Mouse (Mus musculus): ENCODE measurements around the gene Gm12355. TPM values are rescaled to one million over a fixed set of nuclear protein-coding genes. Genes with fewer than 3 reads are reported as not detected.
"Not testable (repeated sequence)": the region's sequence is repeated elsewhere in the genome, so short reads cannot be mapped to it uniquely, and the experiment has no call there.

Gene Gm12355
- polyA plus RNA-seq (2016; fragmentation: Nextera tagmentation; extraction: Ambion mirVana) = 1.1 TPM in 2 replicates

DNA sequence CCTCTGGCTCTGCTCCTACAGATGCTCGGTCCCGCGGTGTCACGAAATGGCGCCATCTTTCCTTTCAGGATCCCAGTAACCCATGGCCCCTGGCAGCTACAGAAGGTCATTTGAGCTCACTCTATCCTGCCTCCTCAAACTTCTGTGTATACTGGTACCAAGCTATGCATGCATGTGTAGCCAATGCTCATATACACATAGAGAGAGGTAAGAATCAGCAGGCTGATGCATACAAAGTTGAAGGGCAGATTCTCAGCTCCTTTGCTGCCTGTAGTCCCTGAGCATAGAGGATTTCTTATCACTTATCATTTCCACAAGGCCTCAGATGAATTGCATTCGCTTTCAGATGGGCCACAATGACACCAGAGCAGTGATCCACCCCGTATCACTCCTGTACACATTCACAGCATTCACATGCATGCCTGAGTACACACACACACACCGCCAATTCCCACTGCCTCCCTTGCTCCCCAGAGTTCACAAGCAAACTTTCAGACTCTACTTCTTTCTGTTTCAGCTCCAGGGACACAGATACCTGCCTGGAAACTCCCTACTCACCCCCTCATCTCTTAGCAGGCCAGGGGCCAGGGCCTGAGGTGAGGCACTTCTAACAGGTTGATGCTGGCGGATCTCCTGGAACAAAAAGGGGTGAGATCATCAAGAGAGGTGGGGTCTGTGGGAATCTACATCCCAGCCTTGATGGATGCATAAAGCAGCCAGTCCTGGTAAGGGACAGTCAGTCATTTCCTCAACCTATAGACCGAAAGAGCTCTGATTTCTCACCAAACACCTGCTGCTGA lies at the start of gene Gm12355, which contains the start of gene Gsdma3:
Gm12355 (minus strand) TSS at position 51 of the 800 bp plus-strand sequence.
Gsdma3 (plus strand) TSS at position 750 of the 800 bp plus-strand sequence.
- no peak for ATAC-seq (ENCODE audit: insufficient number of reproducible peaks, insufficient read depth, low FRiP score, low TSS enrichment)
- no peaks in the 10 kb centered on the region for H3K9me3 ChIP-seq
- H3K27me3 ChIP-seq = 0 out of 2 replicates have a peak, but pooled peaks cover 3% of the 10 kb centered on the region
- H3K27ac ChIP-seq = no peak within 1 kb of the TSS
- H3K4me1 ChIP-seq = no peaks in the 10 kb centered on the region
- no peak within 1 kb of the TSS for H3K9ac ChIP-seq
- no peak within 1 kb of the TSS for H3K4me2 ChIP-seq (replicated peaks)
- 88% methylated on average over 10 of the region's 10 CpGs for WGBS
- H3K36me3 ChIP-seq = no peaks in the 10 kb centered on the region
- H3K4me3 ChIP-seq = no peak within 1 kb of the TSS

DNA sequence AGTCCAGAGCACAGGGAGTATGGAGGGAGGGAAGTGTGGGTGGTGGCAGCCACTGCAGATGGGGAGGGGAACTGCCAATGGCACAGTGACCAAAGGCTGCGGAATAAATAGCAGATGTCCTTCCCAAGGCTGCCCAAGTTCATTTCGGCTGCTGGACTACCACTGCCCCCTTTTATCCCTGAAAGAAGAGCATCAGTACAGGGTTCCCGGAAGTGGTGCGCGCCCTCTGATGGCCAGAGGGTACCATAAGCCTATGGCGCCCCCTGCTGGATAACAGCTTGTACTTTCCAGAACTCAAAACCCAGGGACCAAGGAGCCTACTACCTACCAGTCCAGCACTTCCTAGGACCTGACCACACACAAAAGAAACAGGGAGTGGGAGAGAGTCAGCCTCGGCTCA lies 47.7 kb upstream of the Gm12355 start:
- 8% methylated on average over 7 of the region's 7 CpGs for WGBS
- not testable (repeated sequence) for H3K4me3 ChIP-seq
- peak overlapping the region; percentile 24 for H3K4me2 ChIP-seq (replicated peaks)

DNA sequence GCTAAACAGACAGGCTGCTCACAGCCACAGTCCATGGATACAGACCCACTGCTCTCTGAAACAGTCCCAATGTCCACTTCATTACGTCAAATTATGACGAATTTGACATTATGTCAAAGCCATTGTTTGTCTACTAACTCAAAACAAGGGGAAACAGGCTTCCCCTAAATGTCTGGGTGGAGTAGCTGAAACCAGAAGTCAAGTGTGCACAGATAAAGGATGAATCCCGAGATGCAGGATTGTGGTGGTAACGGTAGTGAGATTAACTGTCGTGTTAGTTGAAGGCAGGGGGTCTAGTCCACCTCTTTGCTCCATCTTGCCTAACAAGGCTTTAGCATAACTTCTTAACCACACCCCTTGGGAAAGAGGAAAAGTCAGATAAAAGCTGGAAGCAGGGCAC lies 47.0 kb upstream of the Gm12355 start:
- Histone ChIP-seq H3K4me3 (no peak overlapping the region), H3K4me1 (no peaks in the 10 kb centered on the region), H3K9me3 (no peaks in the 10 kb centered on the region), H3K27ac (no peak overlapping the region), H3K27me3 (peaks cover 17% of the 10 kb centered on the region), H3K4me2 (replicated peaks) (no peak overlapping the region), H3K9ac (no peak overlapping the region), H3K36me3 (no peaks in the 10 kb centered on the region)
- 91% methylated on average over 5 of the region's 5 CpGs for WGBS
- no peak for ATAC-seq (ENCODE audit: insufficient number of reproducible peaks, insufficient read depth, low FRiP score, low TSS enrichment)

More for the DNA sequence above, 47.7 kb upstream of the Gm12355 start:
- not testable (repeated sequence) for H3K9me3 ChIP-seq; H3K4me1 ChIP-seq; H3K27ac ChIP-seq; ATAC-seq (ENCODE audit: insufficient number of reproducible peaks, insufficient read depth, low FRiP score, low TSS enrichment); H3K9ac ChIP-seq; H3K36me3 ChIP-seq
- peaks cover 10% of the 10 kb centered on the region for H3K27me3 ChIP-seq

DNA sequence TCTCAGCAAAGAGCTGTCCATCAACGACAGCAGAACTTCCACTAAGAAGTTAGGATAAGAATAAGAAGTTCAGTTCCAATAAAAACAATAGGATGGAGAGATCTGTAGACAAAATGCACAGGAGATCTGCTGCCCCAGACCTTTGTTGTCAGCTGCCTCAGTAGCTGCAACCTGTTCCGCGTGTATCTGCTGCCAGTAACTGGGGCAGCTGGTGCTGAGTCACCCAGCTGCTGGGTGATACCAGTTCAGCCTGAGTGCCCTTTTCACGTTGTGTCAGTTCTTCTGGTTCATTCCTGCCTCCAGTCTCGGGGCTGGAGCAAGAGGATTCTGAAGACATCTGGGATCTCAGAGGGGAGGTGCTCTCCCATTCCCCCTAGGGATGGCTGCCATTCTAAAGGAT lies 46.4 kb upstream of the Gm12355 start:
- no peak for ATAC-seq (ENCODE audit: insufficient number of reproducible peaks, insufficient read depth, low FRiP score, low TSS enrichment)
- no peak overlapping the region for H3K27ac ChIP-seq
- H3K4me1 ChIP-seq = no peaks in the 10 kb centered on the region
- no peak overlapping the region for H3K4me2 ChIP-seq (replicated peaks)
- H3K4me3 ChIP-seq = no peak overlapping the region
- no peaks in the 10 kb centered on the region for H3K9me3 ChIP-seq
- no peaks in the 10 kb centered on the region for H3K36me3 ChIP-seq
- H3K9ac ChIP-seq = no peak overlapping the region
- WGBS = 57% methylated on average over 5 of the region's 5 CpGs
- peaks cover 23% of the 10 kb centered on the region for H3K27me3 ChIP-seq

DNA sequence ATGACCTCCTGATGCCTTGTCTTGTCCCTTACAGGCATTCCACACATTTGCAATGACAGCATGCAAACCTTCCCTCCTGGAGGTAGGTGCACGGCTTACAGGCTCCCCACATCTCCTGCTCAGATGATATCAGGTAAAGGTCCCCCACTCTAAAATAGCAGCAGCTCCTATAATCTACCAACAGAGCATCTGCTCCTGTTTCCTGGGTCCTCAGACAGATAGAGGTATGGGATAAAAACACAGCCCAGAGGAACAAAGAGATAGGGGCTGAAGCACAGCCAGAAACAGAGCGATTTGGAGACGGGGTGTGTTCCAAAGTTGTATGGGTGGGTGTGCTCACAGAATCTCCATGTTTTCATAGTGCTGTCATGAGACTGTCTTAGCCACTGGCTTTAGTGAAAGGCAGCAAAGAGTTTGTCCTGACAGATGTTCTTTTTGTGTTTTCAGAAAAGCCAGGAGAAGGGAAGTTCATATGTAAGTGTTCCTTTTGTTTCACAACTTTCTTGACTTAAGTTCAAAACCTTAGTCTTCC lies 45.9 kb upstream of the Gm12355 start:
- Histone ChIP-seq H3K9me3 (no peaks in the 10 kb centered on the region), H3K36me3 (no peaks in the 10 kb centered on the region), H3K4me2 (replicated peaks) (no peak overlapping the region), H3K27me3 (peaks cover 28% of the 10 kb centered on the region), H3K4me1 (no peaks in the 10 kb centered on the region), H3K4me3 (no peak overlapping the region), H3K9ac (no peak overlapping the region), H3K27ac (no peak overlapping the region)
- 78% methylated on average over 3 of the region's 3 CpGs for WGBS
- no peak for ATAC-seq (ENCODE audit: insufficient number of reproducible peaks, insufficient read depth, low FRiP score, low TSS enrichment)

DNA sequence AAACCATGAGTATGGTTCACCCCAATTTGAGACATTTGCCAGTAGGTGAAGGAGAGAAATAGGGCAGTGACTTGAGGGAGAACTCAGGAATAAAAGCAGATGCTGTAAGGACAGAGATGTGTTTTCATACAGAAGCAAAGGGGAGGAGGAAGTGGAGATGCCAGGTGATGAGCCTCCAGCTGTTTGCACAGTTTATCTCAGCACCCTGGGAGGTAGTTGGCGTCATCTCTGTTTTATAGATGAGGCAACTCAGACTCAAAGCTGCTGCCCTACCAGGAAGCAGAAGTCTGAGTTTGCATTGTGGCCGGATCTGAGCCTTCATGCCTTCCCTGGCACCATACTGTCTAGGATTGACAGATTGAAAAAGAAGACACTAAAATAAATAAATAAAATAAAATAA lies 43.5 kb upstream of the Gm12355 start:
- no peaks in the 10 kb centered on the region for H3K4me1 ChIP-seq
- H3K9ac ChIP-seq = no peak overlapping the region

DNA sequence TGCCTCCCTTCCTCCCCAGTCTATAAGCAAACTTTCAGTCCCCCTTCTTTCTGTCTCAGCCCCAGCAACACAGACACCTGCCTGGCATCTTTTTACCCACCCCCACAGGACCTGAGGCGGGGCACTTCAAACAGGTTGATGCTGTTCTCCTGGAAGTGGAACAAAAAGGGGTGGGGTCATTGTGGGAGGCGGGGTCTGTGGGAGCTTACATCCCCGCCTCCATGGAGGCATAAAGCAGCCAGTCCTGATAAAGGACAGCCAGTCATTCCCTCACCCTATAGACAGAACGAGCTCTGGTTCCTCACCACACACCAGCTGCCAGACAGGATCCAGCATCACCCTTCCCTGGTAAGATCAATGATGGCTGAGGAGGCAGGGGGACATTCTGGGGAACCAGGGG lies 38.6 kb upstream of the Gm12355 start, which contains the start of gene Gsdma:
Gsdma (plus strand) TSS at position 261 of the 400 bp plus-strand sequence.
- peaks cover 31% of the 10 kb centered on the region for H3K27me3 ChIP-seq
- H3K27ac ChIP-seq = no peak within 1 kb of the TSS
- H3K4me1 ChIP-seq = no peaks in the 10 kb centered on the region
- ATAC-seq (ENCODE audit: insufficient number of reproducible peaks, insufficient read depth, low FRiP score, low TSS enrichment) = no peak
- no peak within 1 kb of the TSS for H3K4me3 ChIP-seq
- H3K4me2 ChIP-seq (replicated peaks) = no peak within 1 kb of the TSS
- no peaks in the 10 kb centered on the region for H3K36me3 ChIP-seq
- no peak within 1 kb of the TSS for H3K9ac ChIP-seq
- 23% methylated on average over 4 of the region's 4 CpGs for WGBS
- no peaks in the 10 kb centered on the region for H3K9me3 ChIP-seq

More for the DNA sequence above, 43.5 kb upstream of the Gm12355 start:
- no peak for ATAC-seq (ENCODE audit: insufficient number of reproducible peaks, insufficient read depth, low FRiP score, low TSS enrichment)
- H3K4me3 ChIP-seq = no peak overlapping the region
- WGBS = 68% methylated on average over 2 of the region's 2 CpGs
- H3K27me3 ChIP-seq = peaks cover 28% of the 10 kb centered on the region
- no peaks in the 10 kb centered on the region for H3K36me3 ChIP-seq
- no peaks in the 10 kb centered on the region for H3K9me3 ChIP-seq
- H3K27ac ChIP-seq = no peak overlapping the region
- no peak overlapping the region for H3K4me2 ChIP-seq (replicated peaks)

DNA sequence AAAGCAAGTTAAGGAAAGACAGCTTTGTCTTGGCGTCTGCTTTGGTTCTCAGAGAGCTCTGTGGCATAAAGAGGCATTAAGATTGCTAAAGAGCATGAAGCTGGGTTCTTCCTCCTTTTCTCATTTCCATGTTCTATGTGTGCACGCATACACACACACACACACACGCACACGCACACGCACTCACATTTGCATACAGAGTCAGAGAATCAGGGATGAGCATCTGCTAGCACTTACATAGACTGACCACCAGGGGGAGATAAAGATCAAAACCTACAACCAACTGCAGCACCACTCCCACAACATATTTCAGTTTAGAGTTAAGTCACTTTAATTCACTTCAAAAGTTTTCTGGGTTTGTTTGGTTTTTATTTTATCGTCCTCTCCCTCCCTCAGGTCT lies 35.1 kb upstream of the Gm12355 start:
- Histone ChIP-seq H3K27me3 (0 out of 2 replicates have a peak, but pooled peaks cover 7% of the 10 kb centered on the region), H3K4me1 (no peaks in the 10 kb centered on the region), H3K4me3 (no peak overlapping the region), H3K4me2 (replicated peaks) (no peak overlapping the region), H3K9ac (no peak overlapping the region), H3K9me3 (no peaks in the 10 kb centered on the region), H3K27ac (no peak overlapping the region), H3K36me3 (no peaks in the 10 kb centered on the region)
- no peak for ATAC-seq (ENCODE audit: insufficient number of reproducible peaks, insufficient read depth, low FRiP score, low TSS enrichment)
- WGBS = 13% methylated on average over 6 of the region's 6 CpGs

DNA sequence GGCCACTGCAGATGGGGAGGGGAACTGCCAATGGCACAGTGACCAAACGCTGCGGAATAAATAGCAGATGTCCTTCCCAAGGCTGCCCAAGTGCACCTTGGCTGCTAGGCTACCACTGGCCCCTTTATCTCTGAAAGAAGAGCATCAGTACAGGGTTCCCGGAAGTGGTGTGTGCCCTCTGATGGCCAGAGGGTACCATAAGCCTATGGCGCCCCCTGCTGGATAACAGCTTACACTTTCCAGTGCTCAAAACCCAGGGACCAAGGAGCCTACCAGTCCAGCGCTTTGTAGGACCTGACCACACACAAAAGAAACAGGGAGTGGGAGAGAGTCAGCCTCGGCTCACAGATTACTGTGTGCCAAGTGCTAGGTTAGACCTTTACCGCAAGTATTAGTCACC lies 29.6 kb upstream of the Gm12355 start:
- H3K27me3 ChIP-seq; H3K9ac ChIP-seq; ATAC-seq (ENCODE audit: insufficient number of reproducible peaks, insufficient read depth, low FRiP score, low TSS enrichment): not testable (repeated sequence)

DNA sequence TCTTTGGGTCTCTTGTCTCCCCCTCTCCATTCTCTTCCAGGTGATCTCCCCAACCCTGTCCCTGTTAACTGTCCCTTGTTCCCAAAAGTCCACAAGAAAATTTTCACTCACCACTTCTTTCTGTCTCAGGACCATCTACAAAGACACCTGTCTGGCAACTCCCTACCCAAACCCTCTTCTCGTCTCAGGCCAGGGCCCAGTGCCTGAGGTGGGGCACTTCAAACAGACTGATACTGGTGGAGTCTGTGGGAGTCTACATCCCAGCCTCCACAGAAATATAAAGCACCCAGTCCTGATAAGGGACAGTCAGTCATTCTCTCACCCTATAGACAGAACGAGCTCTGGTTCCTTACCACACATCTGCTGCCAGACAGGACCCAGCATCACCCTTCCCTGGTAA lies 21.0 kb upstream of the Gm12355 start, which contains the start of gene Gsdma2:
Gsdma2 (plus strand) TSS at position 301 of the 400 bp plus-strand sequence.
- 60% methylated on average over 2 of the region's 2 CpGs for WGBS

More for the DNA sequence above, 29.6 kb upstream of the Gm12355 start:
- not testable (repeated sequence) for H3K9me3 ChIP-seq; H3K4me2 ChIP-seq (replicated peaks); H3K4me1 ChIP-seq; H3K4me3 ChIP-seq; H3K36me3 ChIP-seq; H3K27ac ChIP-seq
- WGBS = 10% methylated on average over 7 of the region's 7 CpGs

DNA sequence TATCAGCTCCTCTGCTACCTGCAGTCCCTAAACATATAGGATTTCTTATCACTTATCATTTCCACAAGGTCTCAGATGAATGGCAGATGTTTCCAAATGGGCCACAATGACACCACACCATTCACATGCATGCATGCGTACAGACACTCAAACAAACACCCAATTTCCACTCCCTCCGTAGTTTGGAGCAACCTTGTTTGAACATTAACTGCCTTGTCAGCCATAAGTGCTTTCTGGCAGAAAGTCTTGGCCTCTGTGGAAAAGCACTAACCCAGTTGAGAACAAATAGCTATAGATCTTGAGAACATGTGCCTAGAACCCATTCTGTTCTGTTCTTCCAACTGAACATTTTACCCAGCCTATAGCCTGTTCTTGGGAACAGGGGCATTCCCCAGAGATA lies 20.5 kb upstream of the Gm12355 start:
- no peak overlapping the region for H3K27ac ChIP-seq
- no peaks in the 10 kb centered on the region; the same call in 1 of the 2 replicates for H3K9me3 ChIP-seq
- no peaks in the 10 kb centered on the region for H3K4me1 ChIP-seq
- H3K4me2 ChIP-seq (replicated peaks) = no peak overlapping the region
- ATAC-seq (ENCODE audit: insufficient number of reproducible peaks, insufficient read depth, low FRiP score, low TSS enrichment) = no peak
- H3K9ac ChIP-seq = no peak overlapping the region
- no peaks in the 10 kb centered on the region for H3K36me3 ChIP-seq
- H3K4me3 ChIP-seq = no peak overlapping the region
- H3K27me3 ChIP-seq = no peaks in the 10 kb centered on the region; the same call in 1 of the 2 replicates
- WGBS = 79% methylated on average over 2 of the region's 2 CpGs

More for the DNA sequence above, 21.0 kb upstream of the Gm12355 start, which contains the start of gene Gsdma2:
- Histone ChIP-seq H3K27me3 (no peaks in the 10 kb centered on the region; the same call in 1 of the 2 replicates), H3K27ac (no peak within 1 kb of the TSS), H3K4me3 (no peak within 1 kb of the TSS), H3K9ac (no peak within 1 kb of the TSS), H3K4me2 (replicated peaks) (no peak within 1 kb of the TSS), H3K36me3 (no peaks in the 10 kb centered on the region), H3K4me1 (no peaks in the 10 kb centered on the region), H3K9me3 (no peaks in the 10 kb centered on the region; the same call in 1 of the 2 replicates)
- no peak for ATAC-seq (ENCODE audit: insufficient number of reproducible peaks, insufficient read depth, low FRiP score, low TSS enrichment)

DNA sequence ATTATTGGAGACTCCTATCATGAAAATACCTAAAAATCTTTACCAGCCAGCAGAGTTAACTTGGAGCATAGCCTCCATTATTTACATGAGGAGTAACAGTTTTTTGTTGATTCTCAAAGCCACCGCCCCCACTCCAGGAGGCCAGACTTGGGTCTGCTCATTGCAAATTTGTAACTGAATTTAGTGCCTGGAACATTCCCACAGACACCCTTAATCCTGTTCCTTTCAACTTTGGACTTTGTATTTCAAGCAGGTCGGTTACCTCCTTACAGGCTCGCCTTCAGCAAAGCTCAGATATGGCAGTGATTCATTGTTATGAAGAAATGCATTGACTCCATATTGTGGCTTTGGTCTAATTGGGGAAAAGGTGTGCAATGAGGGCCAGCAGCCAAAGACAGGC lies 19.3 kb upstream of the Gm12355 start:
- H3K4me2 ChIP-seq (replicated peaks) = no peak overlapping the region
- no peaks in the 10 kb centered on the region for H3K36me3 ChIP-seq
- WGBS = 78% methylated on average over 3 of the region's 3 CpGs
- H3K27me3 ChIP-seq = no peaks in the 10 kb centered on the region; the same call in 1 of the 2 replicates
- no peaks in the 10 kb centered on the region; the same call in 1 of the 2 replicates for H3K9me3 ChIP-seq
- H3K4me1 ChIP-seq = no peaks in the 10 kb centered on the region
- H3K4me3 ChIP-seq = no peak overlapping the region
- no peak overlapping the region for H3K9ac ChIP-seq
- ATAC-seq (ENCODE audit: insufficient number of reproducible peaks, insufficient read depth, low FRiP score, low TSS enrichment) = no peak
- no peak overlapping the region for H3K27ac ChIP-seq
